In the genomic region with DNA sequence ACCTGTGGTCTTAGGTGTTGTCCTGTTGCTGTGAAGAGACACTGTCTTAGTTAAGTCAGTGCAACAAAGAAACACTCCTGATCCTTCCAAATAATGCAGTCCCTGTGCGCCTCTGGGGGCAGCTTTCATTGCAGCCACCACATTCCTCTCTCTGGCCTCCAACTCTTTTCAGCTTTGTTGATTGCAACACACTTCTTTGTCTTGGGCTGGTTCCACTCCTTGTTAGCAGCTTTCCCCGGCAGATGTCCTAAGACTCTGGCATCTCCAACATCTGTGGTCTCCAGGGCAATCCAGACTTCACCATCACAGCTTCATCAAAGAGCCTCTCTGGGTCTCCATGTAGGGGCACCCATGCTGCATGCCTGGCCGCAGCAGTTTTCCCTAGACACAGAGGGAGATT, we compare ENCODE assay signal across 27 mouse cellular contexts. TPM values are rescaled to one million over a fixed set of nuclear protein-coding genes. Genes with fewer than 3 reads are reported as not detected.
DNase-seq lines count a peak whose midpoint lies in the region; ATAC-seq and TF ChIP-seq lines count a peak whose summit lies in the region.
"Had no signal": no experiment of that assay in that cellular context is flagged by ENCODE, and none has a peak within 500 bp of the region (broad histone marks: within the 10 kb centered on the region; RNA-seq: fewer than 3 reads in every experiment).

No protein-coding gene starts in this region.

- 64% methylated on average over 3 of the region's 3 CpGs for WGBS in midbrain, embryonic 11.5 days
- 59% methylated on average over 3 of the region's 3 CpGs for WGBS in midbrain, postnatal 0 days

- peak; percentile 11 for DNase-seq in adrenal gland, postnatal 10 days
- no peak for DNase-seq in adrenal gland, postnatal 4 days (ENCODE audit: low spot score in 2 of 2)
- DNase-seq in heart, adult 18-20 months = peak; percentile 35 to 44
- no peak for DNase-seq in heart, adult 8-10 months (ENCODE audit: low spot score)
- DNase-seq in midbrain, embryonic 11.5 days (ENCODE audit: low spot score, missing footprints) = peak; percentile 68
- no peak for DNase-seq in midbrain, postnatal 0 days (ENCODE audit: low spot score)
- DNase-seq: adrenal gland, postnatal 25 days; cerebellum, adult 18-20 months; cerebellum, postnatal 25 days; embryo, embryonic 11 days; kidney, adult 8-10 months; kidney, postnatal 25 days had no signal

- H3K27me3 ChIP-seq in midbrain, embryonic 11.5 days (ENCODE audit: control insufficient read depth, insufficient read depth, low read length) = no peaks in the 10 kb centered on the region
- no peaks in the 10 kb centered on the region for H3K27me3 ChIP-seq in midbrain, postnatal 0 days (ENCODE audit: insufficient read depth, low read length)
- H3K27me3 ChIP-seq: CH12.LX; embryonic facial prominence, embryonic 15.5 days; forebrain, embryonic 13.5 days; limb, embryonic 15.5 days; liver, embryonic 15.5 days; midbrain, embryonic 13.5 days had no signal

- no peak overlapping the region for H3K27ac ChIP-seq in midbrain, embryonic 11.5 days (ENCODE audit: low read depth, low read length)
- no peak overlapping the region for H3K27ac ChIP-seq in midbrain, postnatal 0 days (ENCODE audit: low read depth, low read length)
- H3K27ac ChIP-seq: embryonic facial prominence, embryonic 15.5 days; forebrain, embryonic 13.5 days; hindbrain, embryonic 14.5 days; limb, embryonic 15.5 days; liver, embryonic 15.5 days; midbrain, embryonic 13.5 days had no signal

- no peak overlapping the region for H3K4me2 ChIP-seq in midbrain, embryonic 11.5 days
- no peak overlapping the region for H3K4me2 ChIP-seq in midbrain, postnatal 0 days (ENCODE audit: low read depth, low read length, poor library complexity, severe bottlenecking)
- H3K4me2 ChIP-seq: embryonic facial prominence, embryonic 15.5 days; forebrain, embryonic 13.5 days; heart, embryonic 11.5 days; hindbrain, embryonic 14.5 days; limb, embryonic 15.5 days; liver, embryonic 15.5 days; midbrain, embryonic 13.5 days had no signal

- H3K9me3 ChIP-seq in midbrain, embryonic 11.5 days (ENCODE audit: control insufficient read depth, low read length) = no peaks in the 10 kb centered on the region
- H3K9me3 ChIP-seq in midbrain, postnatal 0 days (ENCODE audit: low read length) = no peaks in the 10 kb centered on the region
- H3K9me3 ChIP-seq: embryonic facial prominence, embryonic 15.5 days; forebrain, embryonic 13.5 days; limb, embryonic 15.5 days; liver, embryonic 15.5 days; midbrain, embryonic 13.5 days had no signal

- no peak for TF ChIP-seq CTCF in midbrain, postnatal 0 days (IDR thresholded peaks at IDR 0.05)

- H3K4me1 ChIP-seq in midbrain, embryonic 11.5 days (ENCODE audit: control insufficient read depth, insufficient read depth, low read length) = no peaks in the 10 kb centered on the region
- no peaks in the 10 kb centered on the region for H3K4me1 ChIP-seq in midbrain, postnatal 0 days (ENCODE audit: insufficient read depth, low read length)
- H3K4me1 ChIP-seq: forebrain, embryonic 13.5 days; liver, embryonic 15.5 days; midbrain, embryonic 13.5 days had no signal

- H3K9ac ChIP-seq in midbrain, embryonic 11.5 days (ENCODE audit: low read length) = no peak overlapping the region
- H3K9ac ChIP-seq in midbrain, postnatal 0 days (replicated peaks; ENCODE audit: low read length, poor library complexity, severe bottlenecking) = no peak overlapping the region
- H3K9ac ChIP-seq: embryonic facial prominence, embryonic 15.5 days; forebrain, embryonic 13.5 days; hindbrain, embryonic 14.5 days; limb, embryonic 15.5 days; liver, embryonic 15.5 days; midbrain, embryonic 13.5 days had no signal

- ATAC-seq in midbrain, embryonic 11.5 days (ENCODE audit: low FRiP score) = no peak
- ATAC-seq in midbrain, postnatal 0 days (ENCODE audit: low FRiP score) = no peak
- no peak for ATAC-seq in monocyte, adult 5-6 weeks (replicated peaks; ENCODE audit: insufficient number of reproducible peaks, low FRiP score, low TSS enrichment, poor library complexity, severe bottlenecking)
- ATAC-seq in megakaryocyte progenitor cell, adult 5-6 weeks (replicated peaks; ENCODE audit: poor library complexity) = no peak
- ATAC-seq: forebrain, embryonic 13.5 days; midbrain, embryonic 13.5 days had no signal

- no peak overlapping the region for H3K4me3 ChIP-seq in midbrain, embryonic 11.5 days (ENCODE audit: low read depth, low read length)
- H3K4me3 ChIP-seq in midbrain, postnatal 0 days (ENCODE audit: low read depth, low read length) = no peak overlapping the region
- H3K4me3 ChIP-seq: embryonic facial prominence, embryonic 15.5 days; forebrain, embryonic 13.5 days; limb, embryonic 15.5 days; liver, embryonic 15.5 days; midbrain, embryonic 13.5 days; myocyte had no signal

- H3K36me3 ChIP-seq in midbrain, embryonic 11.5 days (ENCODE audit: control insufficient read depth, insufficient read depth, low read length) = no peaks in the 10 kb centered on the region
- H3K36me3 ChIP-seq in midbrain, postnatal 0 days (ENCODE audit: insufficient read depth, low read length) = no peaks in the 10 kb centered on the region
- H3K36me3 ChIP-seq: liver, embryonic 15.5 days had no signal

RNA-seq across cellular contexts. Expression of a gene that starts 10.5 kb away (rescaled TPM):
- 100 to 1,000 TPM; 467 to 483 TPM for total RNA-seq in adrenal gland, postnatal 10 days (2021)
- 100 to 1,000 TPM; 608 to 650 TPM for total RNA-seq in adrenal gland, postnatal 4 days (2021)
- total RNA-seq in heart, adult 18-20 months (2021) = 100 to 1,000 TPM; 170 to 197 TPM
- total RNA-seq in heart, adult 8-10 months (2022) = 100 to 1,000 TPM; 128 to 200 (median 165) TPM
- polyA plus RNA-seq in midbrain, embryonic 11.5 days (2014; fragmentation: Nextera tagmentation; extraction: Ambion mirVana) = 229 and 231 TPM in 2 replicates
- 183 and 260 TPM in 2 replicates for total RNA-seq in midbrain, postnatal 0 days (2014; rRNA removed)
- polyA plus RNA-seq in midbrain, postnatal 0 days (2015; fragmentation: Nextera tagmentation; extraction: Ambion mirVana) = 111 and 140 TPM in 2 replicates
- total RNA-seq in monocyte, adult 5-6 weeks (2017) = 2,086 to 4,129 TPM (median 3,828 TPM) in 3 replicates
- 2,184 and 2,282 TPM in 2 replicates for total RNA-seq in megakaryocyte progenitor cell, adult 5-6 weeks (2015)
- total RNA-seq in megakaryocyte progenitor cell, adult 5-6 weeks (2017) = 1,741 and 2,365 TPM in 2 replicates

RNA-seq across cellular contexts. Expression of a gene that starts 28.1 kb away (rescaled TPM):
- under 1 TPM in 1 of 2 experiments, not detected in 1; 0.39 TPM for total RNA-seq in adrenal gland, postnatal 10 days (2021)
- total RNA-seq in adrenal gland, postnatal 4 days (2021) = 1 to 10 TPM in 1 of 2 experiments, under 1 TPM in 1; 0.42 to 1.3 TPM
- not detected for total RNA-seq in heart, adult 18-20 months (2021)
- under 1 TPM in 3 of 4 experiments, not detected in 1; 0.24 to 0.41 (median 0.31) TPM for total RNA-seq in heart, adult 8-10 months (2022)
- 0.18 and 0.30 TPM in 2 replicates for polyA plus RNA-seq in midbrain, embryonic 11.5 days (2014; fragmentation: Nextera tagmentation; extraction: Ambion mirVana)
- total RNA-seq in midbrain, postnatal 0 days (2014; rRNA removed) = 0.38 and 0.90 TPM in 2 replicates
- polyA plus RNA-seq in midbrain, postnatal 0 days (2015; fragmentation: Nextera tagmentation; extraction: Ambion mirVana) = 0.72 and 0.76 TPM in 2 replicates
- not detected in 3 replicates for total RNA-seq in monocyte, adult 5-6 weeks (2017)
- total RNA-seq in megakaryocyte progenitor cell, adult 5-6 weeks (2015) = not detected in 2 replicates
- not detected in 2 replicates for total RNA-seq in megakaryocyte progenitor cell, adult 5-6 weeks (2017)
- total RNA-seq: adrenal gland, postnatal 25 days; CH12.LX; MEL had no signal
- polyA plus RNA-seq: intestine, embryonic 14.5 days; limb, embryonic 15.5 days; myocyte; spleen, adult 2 months; stomach, embryonic 14.5 days had no signal

Comparison
In these comparisons a context has a peak if more than half of its experiments do, and no peak if none do; other contexts are left out.
1. DNase-seq: peak in adrenal gland, postnatal 10 days (single experiment), heart, adult 18-20 months (2 of 2) and midbrain, embryonic 11.5 days (single experiment); none in adrenal gland, postnatal 4 days (0 of 2), heart, adult 8-10 months (single experiment) and midbrain, postnatal 0 days (single experiment).